8 mouse cellular contexts compared by ENCODE assay signal in genomic region chr9:63737426-63737931, GRCm38 (mm10). TPM values are rescaled to one million over a fixed set of nuclear protein-coding genes. Genes with fewer than 3 reads are reported as not detected.
DNase-seq lines count a peak whose midpoint lies in the region; ATAC-seq lines count a peak whose summit lies in the region.
"Had no signal": no experiment of that assay in that cellular context is flagged by ENCODE, and none has a peak within 500 bp of the region (broad histone marks: within the 10 kb centered on the region; RNA-seq: fewer than 3 reads in every experiment).

No protein-coding gene starts in this region.

- H3K4me1 ChIP-seq in liver, embryonic 16.5 days (ENCODE audit: control insufficient read depth, low read depth, low read length) = peaks cover 45% of the 10 kb centered on the region
- peaks cover 34% of the 10 kb centered on the region for H3K4me1 ChIP-seq in forebrain, embryonic 12.5 days

- H3K4me2 ChIP-seq in liver, embryonic 16.5 days (ENCODE audit: low read depth, low read length) = no peak overlapping the region
- H3K4me2 ChIP-seq in forebrain, embryonic 12.5 days = no peak overlapping the region
- H3K4me2 ChIP-seq: neural tube, embryonic 13.5 days had no signal

- H3K9ac ChIP-seq in liver, embryonic 16.5 days (ENCODE audit: low read depth, low read length) = no peak overlapping the region
- no peak overlapping the region for H3K9ac ChIP-seq in forebrain, embryonic 12.5 days
- H3K9ac ChIP-seq: neural tube, embryonic 13.5 days had no signal

- no peak overlapping the region for H3K4me3 ChIP-seq in liver, embryonic 16.5 days (ENCODE audit: low read depth, low read length)
- H3K4me3 ChIP-seq in forebrain, embryonic 12.5 days (replicated peaks) = no peak overlapping the region
- H3K4me3 ChIP-seq: neural tube, embryonic 13.5 days had no signal

- peak; percentile 69 to 78 for DNase-seq in lung, adult 18-20 months
- DNase-seq in lung, postnatal 14 days = no peak
- peak; percentile 69 for DNase-seq in embryo, embryonic 11 days
- peak; percentile 60 to 73 for DNase-seq in thymus, adult 18-20 months
- DNase-seq in c-Kit-positive CD71-positive TER-119-positive erythroid progenitor cells, embryonic 14.5 days (ENCODE audit: low spot score) = no peak

- no peaks in the 10 kb centered on the region for H3K9me3 ChIP-seq in liver, embryonic 16.5 days (replicated peaks; ENCODE audit: control insufficient read depth, low read length)
- H3K9me3 ChIP-seq in forebrain, embryonic 12.5 days = no peaks in the 10 kb centered on the region
- H3K9me3 ChIP-seq: neural tube, embryonic 13.5 days had no signal

- peak; percentile 28 for ATAC-seq in liver, embryonic 16.5 days (ENCODE audit: low read depth)
- no peak for ATAC-seq in forebrain, embryonic 12.5 days (ENCODE audit: low FRiP score)

- peak overlapping the region; percentile 18; the same call in 1 of the 2 replicates for H3K27ac ChIP-seq in liver, embryonic 16.5 days (ENCODE audit: low read length)
- no peak overlapping the region for H3K27ac ChIP-seq in forebrain, embryonic 12.5 days
- H3K27ac ChIP-seq: neural tube, embryonic 13.5 days had no signal

- H3K27me3 ChIP-seq in liver, embryonic 16.5 days (ENCODE audit: control insufficient read depth, insufficient read depth, low read depth, low read length) = no peaks in the 10 kb centered on the region
- H3K27me3 ChIP-seq in forebrain, embryonic 12.5 days = no peaks in the 10 kb centered on the region
- H3K27me3 ChIP-seq: neural tube, embryonic 13.5 days had no signal

- 38% methylated on average over 9 of the region's 9 CpGs for WGBS in liver, embryonic 16.5 days (ENCODE audit: insufficient replicate concordance)
- WGBS in forebrain, embryonic 12.5 days = 85% methylated on average over 9 of the region's 9 CpGs

- H3K36me3 ChIP-seq in liver, embryonic 16.5 days (ENCODE audit: control insufficient read depth, insufficient read depth) = no peaks in the 10 kb centered on the region
- H3K36me3 ChIP-seq in forebrain, embryonic 12.5 days (replicated peaks) = no peaks in the 10 kb centered on the region; the same call in 1 of the 2 replicates
- H3K36me3 ChIP-seq: neural tube, embryonic 13.5 days had no signal

RNA-seq across cellular contexts. Expression of gene Smad3, which starts 20.3 kb away (rescaled TPM):
- polyA plus RNA-seq in liver, embryonic 16.5 days (2015; fragmentation: Nextera tagmentation; extraction: Ambion mirVana) = 2.7 TPM in 2 replicates
- polyA plus RNA-seq in forebrain, embryonic 12.5 days (2016; fragmentation: Nextera tagmentation; extraction: Ambion mirVana) = 23.1 and 23.6 TPM in 2 replicates

Comparison
In these comparisons a context has a peak if more than half of its experiments do, and no peak if none do; other contexts are left out.
1. DNase-seq: peak in lung, adult 18-20 months (2 of 2), embryo, embryonic 11 days (single experiment) and thymus, adult 18-20 months (2 of 2); none in lung, postnatal 14 days (single experiment) and c-Kit-positive CD71-positive TER-119-positive erythroid progenitor cells, embryonic 14.5 days (single experiment).